Mouse (Mus musculus) erythroblast, embryonic 14.5 days (primary cell): ENCODE data around the gene Pigl. TPM values are rescaled to one million over a fixed set of nuclear protein-coding genes. Genes with fewer than 3 reads are reported as not detected.
A peak's percentile ranks its signal among the peaks of the same experiment; 100 is the strongest.
"Not testable (repeated sequence)": the region's sequence is repeated elsewhere in the genome, so short reads cannot be mapped to it uniquely, and the experiment has no call there.

Experiments
- H3K27me3 ChIP-seq: 2 replicates; pipeline ENCODE4 v1.6.1; 2012; ENCODE audit warnings: inconsistent platforms; ENCODE audit not compliant: control insufficient read depth
- H3K36me3 ChIP-seq: 2 replicates; pipeline ENCODE4 v1.6.1; 2012; ENCODE audit warnings: mild to moderate bottlenecking, inconsistent platforms; ENCODE audit not compliant: control insufficient read depth
- H3K4me1 ChIP-seq: 2 replicates; pipeline ENCODE4 v1.6.1; 2012; ENCODE audit warnings: inconsistent platforms; ENCODE audit not compliant: control insufficient read depth
- H3K4me3 ChIP-seq: replicated peaks from 2 replicates; pipeline ENCODE3; 2012; ENCODE audit warnings: moderate library complexity, mild to moderate bottlenecking, inconsistent platforms
- H3K9me3 ChIP-seq: 2 replicates; pipeline ENCODE4 v1.6.1; 2012; ENCODE audit warnings: low read length, inconsistent platforms, mixed read lengths; ENCODE audit not compliant: control insufficient read depth
- GATA1 ChIP-seq: IDR thresholded peaks from 2 replicates; pipeline ENCODE4 v1.6.1; 2012; ENCODE audit warnings: low read length, inconsistent platforms, mixed read lengths
- TAL1 ChIP-seq: IDR thresholded peaks from 3 replicates; pipeline ENCODE4 v1.6.1; 2012; ENCODE audit warnings: low read length, inconsistent platforms, mixed read lengths
- polyA plus RNA-seq: library from polyadenylated mRNA; stranded (reverse); fragments of >175 nt; gene quantifications from 2 replicates; pipeline ENCODE4 v1.2.3, GENCODE M21; 2012

Gene Pigl
- polyA plus RNA-seq, 1 experiment = 0.11 TPM

DNA sequence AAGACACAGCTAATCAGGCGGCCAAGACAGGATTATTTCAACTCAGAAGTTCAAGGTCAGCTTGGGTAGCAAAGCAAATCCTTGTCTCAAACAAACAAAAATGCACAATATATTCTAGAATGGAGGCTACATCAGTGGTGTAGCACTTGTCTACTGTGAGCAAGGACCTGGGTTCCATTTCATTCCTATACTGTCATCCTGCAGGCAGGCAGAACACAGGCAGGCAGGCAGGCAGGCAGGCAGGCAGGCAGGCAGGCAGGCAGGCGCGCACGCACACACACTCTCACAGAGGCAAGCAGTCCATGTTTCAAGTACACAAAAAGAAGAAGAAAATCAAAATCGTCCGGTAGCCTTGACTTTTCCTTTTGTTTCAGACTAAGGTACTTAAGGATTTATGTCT is 9.3 kb upstream of the Pigl start:
- Histone ChIP-seq H3K9me3 (no peaks in the 10 kb centered on the region), H3K4me3 (no peak overlapping the region), H3K27me3 (no peaks in the 10 kb centered on the region), H3K36me3 (peaks cover 45% of the 10 kb centered on the region), H3K4me1 (peaks cover 5% of the 10 kb centered on the region)
- no peak for TF ChIP-seq TAL1
- no peak for TF ChIP-seq GATA1

DNA sequence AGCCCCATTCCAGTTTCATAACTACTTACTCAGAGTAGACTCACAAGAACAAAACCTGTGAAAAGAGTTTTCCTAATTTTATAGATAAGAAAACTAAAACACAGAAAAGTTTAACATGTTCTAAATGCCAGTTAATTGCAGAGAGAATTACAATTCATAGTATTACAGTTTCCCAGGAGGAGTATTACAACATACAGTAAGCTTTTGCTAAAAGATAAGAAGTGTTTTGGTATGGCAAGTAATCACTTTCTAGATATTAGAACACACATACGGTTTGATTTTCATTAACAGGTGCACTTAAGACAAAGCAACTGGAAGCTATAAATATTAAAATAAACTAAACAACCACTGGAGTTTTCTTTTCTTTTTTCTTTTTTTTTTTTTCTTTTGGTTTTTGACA is 3.1 kb upstream of the Pigl start:
- no peak for TF ChIP-seq TAL1
- TF ChIP-seq GATA1 = no peak
- Histone ChIP-seq H3K36me3 (peaks cover 17% of the 10 kb centered on the region), H3K4me1 (peaks cover 43% of the 10 kb centered on the region), H3K4me3 (no peak overlapping the region), H3K27me3 (no peaks in the 10 kb centered on the region), H3K9me3 (no peaks in the 10 kb centered on the region)

DNA sequence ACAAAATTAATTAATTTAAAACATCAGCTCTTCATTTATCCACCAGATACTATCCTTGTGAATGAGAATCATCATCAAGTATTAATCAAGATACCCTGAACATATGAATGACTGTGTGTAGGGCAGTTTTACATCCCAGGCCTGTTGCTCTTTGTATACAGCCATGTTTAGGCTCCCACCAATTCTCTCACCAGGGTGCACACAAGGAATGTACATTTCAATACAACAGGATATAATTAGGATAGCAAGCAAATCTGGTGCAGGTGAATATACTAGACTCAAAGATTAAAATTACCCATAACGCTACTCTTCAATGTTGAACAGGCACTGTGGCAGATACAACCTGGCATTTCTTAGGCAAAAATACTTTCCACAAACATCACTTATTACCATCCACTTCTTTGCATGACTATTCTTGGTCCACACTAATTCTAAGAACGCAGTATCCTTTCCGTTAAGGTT is 2.2 kb upstream of the Pigl start:
- Histone ChIP-seq H3K27me3 (no peaks in the 10 kb centered on the region), H3K36me3 (peaks cover 10% of the 10 kb centered on the region), H3K9me3 (no peaks in the 10 kb centered on the region), H3K4me3 (peak overlapping the region; percentile 73), H3K4me1 (peaks cover 43% of the 10 kb centered on the region)
- no peak for TF ChIP-seq GATA1
- TF ChIP-seq TAL1 = no peak

DNA sequence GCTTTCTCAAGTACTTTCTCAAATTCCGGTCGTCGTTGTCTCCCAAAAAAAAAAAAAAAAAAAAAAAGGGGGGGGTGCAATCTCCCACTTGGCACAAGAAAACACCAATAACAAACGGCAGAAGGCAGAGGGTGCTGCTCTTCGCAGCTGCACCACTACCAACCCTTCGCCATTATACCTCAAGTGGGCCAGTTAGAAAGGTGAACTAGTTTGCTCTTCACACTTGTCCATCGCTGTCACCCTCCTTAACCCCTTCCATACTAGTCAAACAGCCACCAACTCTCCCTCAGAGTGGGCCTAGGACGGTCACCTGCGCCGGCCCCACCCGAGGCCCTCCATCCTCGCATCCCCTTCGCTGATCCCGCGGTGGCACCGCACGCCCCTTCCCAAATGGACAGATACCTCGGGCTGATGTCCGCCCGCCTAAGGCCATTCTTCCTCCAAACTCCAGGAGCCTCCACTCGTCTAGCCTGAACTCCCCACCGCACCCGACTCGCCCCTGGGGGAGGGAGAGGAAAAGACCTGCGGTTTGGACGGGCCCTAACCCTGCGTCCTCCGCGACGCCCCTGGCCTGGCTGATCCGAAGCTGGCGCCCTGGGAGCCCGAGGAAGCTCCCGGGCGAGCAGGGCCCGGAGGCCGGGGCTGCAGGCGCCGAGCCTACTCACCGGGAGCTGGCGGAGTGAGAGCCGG is 1.6 kb upstream of the Pigl start:
- Histone ChIP-seq H3K36me3 (peaks cover 13% of the 10 kb centered on the region), H3K27me3 (no peaks in the 10 kb centered on the region), H3K4me3 (peak overlapping the region; percentile 73), H3K9me3 (no peaks in the 10 kb centered on the region), H3K4me1 (peaks cover 46% of the 10 kb centered on the region)
- TF ChIP-seq GATA1 (no peak), TAL1 (no peak)

DNA sequence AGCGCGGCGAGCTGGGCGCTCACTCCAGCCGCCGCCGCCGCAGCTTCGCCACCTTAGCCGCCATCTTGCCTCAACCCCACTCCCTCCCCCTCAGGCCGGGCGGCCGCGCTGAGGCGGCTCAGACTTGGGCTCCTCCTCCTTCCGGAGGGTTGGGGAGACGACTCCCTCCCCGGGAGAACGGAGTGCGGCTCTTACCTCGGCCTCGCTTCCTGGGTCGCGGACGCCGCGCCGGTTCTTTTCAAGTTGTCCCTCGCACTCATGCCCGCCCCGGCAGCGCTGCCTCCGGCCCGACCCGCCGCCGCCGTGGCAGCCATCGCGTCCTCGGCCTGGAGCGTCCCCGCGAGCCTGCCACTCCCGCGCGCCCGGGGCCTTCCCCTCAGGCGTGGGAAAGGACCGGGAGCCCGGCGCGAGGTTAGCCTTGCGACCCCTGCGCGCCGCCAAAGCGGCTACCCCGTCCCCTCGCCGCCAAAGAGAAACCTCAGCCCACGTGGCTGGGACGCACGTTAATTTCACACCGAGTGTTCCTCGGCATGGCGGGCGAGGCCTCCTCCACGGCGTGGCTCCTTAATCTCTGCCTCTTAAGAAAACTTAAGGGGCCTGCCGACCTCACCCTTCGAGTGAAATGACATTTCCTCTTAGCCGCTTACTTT is 894 bp upstream of the Pigl start:
- no peak for TF ChIP-seq TAL1
- no peak for TF ChIP-seq GATA1
- Histone ChIP-seq H3K4me1 (peaks cover 48% of the 10 kb centered on the region), H3K36me3 (peaks cover 11% of the 10 kb centered on the region), H3K9me3 (no peaks in the 10 kb centered on the region), H3K4me3 (peak overlapping the region; percentile 73), H3K27me3 (no peaks in the 10 kb centered on the region)

DNA sequence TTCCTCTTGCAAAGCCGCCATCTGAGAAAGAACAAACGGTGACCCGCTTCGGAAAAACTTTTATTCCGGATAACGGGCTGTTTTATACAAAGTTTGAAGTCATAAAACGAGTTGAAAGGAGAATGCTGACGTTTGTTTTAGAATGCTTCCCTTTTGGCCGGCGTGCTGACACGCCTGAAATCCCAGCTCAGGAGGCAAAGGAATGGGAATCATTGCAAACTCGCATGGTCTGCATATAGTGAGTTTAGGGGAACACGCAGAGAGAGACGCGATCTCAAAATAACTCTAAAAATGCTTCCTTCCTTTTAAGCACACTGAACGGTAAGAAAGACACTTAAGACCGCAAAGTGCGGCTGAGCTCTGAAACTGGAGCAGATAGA is 379 bp upstream of the Pigl start:
- peaks cover 11% of the 10 kb centered on the region for H3K36me3 ChIP-seq
- H3K9me3 ChIP-seq = no peaks in the 10 kb centered on the region
- TF ChIP-seq GATA1 = no peak
- no peak for TF ChIP-seq TAL1
- peaks cover 51% of the 10 kb centered on the region for H3K4me1 ChIP-seq
- H3K4me3 ChIP-seq = peak overlapping the region; percentile 73
- H3K27me3 ChIP-seq = no peaks in the 10 kb centered on the region

DNA sequence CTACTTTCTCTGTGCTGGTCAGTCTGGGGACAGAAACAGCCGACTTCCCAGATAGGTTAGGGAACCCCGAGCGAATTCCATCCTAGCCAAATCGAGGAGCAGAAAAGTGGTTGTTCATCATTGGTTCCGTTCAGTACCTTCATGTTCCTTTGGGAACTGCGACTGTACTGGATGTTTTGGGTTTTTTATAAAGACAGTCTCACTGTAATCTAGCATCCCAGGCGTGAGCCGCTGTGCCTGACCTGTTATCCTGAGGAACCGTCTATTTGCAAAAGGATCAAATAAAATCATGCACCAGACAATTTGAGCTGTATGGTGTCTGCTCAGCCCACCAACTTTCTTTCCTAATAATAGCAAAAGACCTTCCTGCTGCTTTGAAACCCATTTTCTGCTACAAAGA is 520 bp downstream of the Pigl start:
- TF ChIP-seq GATA1 = no peak
- peak; percentile 39; the same call in 1 of the 3 replicates for TF ChIP-seq TAL1
- Histone ChIP-seq H3K27me3 (no peaks in the 10 kb centered on the region), H3K9me3 (no peaks in the 10 kb centered on the region), H3K4me1 (peaks cover 56% of the 10 kb centered on the region), H3K4me3 (peak overlapping the region; percentile 73), H3K36me3 (peaks cover 6% of the 10 kb centered on the region)

DNA sequence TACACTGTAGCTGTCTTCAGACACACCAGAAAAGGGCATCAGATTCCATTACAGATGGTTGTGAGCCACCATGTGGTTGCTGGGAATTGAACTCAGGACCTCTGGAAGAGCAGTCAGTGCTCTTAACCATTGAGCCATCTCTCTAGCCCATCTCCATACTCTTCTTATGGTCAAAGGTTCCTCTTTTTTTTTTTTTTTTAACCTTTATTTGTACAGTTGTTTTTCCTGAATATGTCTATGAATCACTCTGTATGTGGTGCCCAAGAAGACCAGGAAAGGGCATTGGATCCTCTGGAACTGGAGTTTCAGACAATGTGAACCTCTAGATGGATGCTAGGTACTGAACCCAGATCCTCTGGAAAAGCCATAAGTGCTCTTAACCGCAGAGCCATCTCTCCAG is 4.3 kb downstream of the Pigl start:
- H3K4me1 ChIP-seq = peaks cover 70% of the 10 kb centered on the region
- not testable (repeated sequence) for H3K4me3 ChIP-seq, H3K36me3 ChIP-seq

DNA sequence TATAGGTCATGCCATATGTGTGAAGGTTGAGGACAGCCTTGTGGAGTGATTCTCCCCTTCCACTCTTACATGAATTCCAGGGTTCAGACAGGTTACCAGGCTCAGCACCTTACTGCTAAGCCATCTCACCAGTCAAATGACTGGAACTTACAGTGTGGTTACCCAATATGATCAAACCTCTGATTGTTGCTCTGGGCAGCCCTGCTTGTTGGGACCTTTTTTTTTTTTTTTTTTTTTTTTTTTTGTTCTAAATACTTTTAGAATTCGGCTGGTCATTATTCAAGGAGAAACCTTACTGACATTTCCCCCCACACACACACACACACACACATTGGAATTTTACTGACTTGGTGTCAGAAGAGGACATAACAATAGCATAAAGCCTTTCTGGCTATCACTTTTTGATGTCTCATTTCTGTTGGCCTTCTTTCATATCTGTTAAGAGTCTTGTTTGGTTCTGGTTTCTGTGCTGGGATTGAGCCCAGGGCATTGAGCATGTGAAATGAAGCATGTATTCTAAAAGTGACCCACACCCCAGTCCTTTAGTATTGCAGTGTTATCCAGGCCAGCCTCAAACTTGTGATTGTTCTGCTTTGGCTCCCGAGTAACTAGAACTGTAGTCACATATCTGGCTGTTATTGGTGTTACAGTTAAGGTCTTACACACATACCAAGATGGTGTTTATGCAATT is 5.1 kb downstream of the Pigl start:
- Histone ChIP-seq H3K4me3 (no peak overlapping the region), H3K9me3 (no peaks in the 10 kb centered on the region), H3K27me3 (no peaks in the 10 kb centered on the region), H3K4me1 (peaks cover 76% of the 10 kb centered on the region), H3K36me3 (peaks cover 4% of the 10 kb centered on the region)
- TF ChIP-seq GATA1 (no peak), TAL1 (no peak)

More for the DNA sequence above, 4.3 kb downstream of the Pigl start:
- H3K27me3 ChIP-seq, H3K9me3 ChIP-seq: not testable (repeated sequence)
